Mouse (Mus musculus): Measurements from ENCODE around the gene Specc1l.

The Specc1l gene

GRCm38 (mm10) chr10:75224154-75224553, 12.3 kb downstream of the Specc1l start:
- DNase-seq (ENCODE audit: low spot score in 2 of 2): no peak

DNA sequence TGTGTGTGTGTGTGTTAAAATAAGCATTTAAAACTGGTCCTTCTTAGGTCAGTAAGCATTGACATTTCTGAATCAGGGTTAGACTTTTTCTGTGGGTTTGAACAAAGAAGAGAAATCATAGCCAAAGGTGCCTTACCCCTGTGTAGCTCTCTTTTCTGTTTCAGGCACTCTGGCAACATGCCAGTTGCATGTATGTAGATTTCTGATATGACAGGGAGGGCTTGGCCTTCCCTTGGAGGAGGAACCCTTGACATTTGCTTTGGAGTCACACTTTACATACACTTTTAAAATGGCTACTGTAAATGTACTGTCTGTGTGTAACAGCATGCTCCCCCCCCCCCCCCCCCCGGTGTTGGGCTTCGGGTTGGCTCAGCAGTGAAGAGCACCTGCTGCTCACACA, 12.8 kb downstream of the Specc1l start:
- no peak for DNase-seq (ENCODE audit: low spot score in 2 of 2)

- DNase-seq (ENCODE audit: low spot score in 2 of 2): no peak
Observed at GRCm38 (mm10) chr10:75227381-75227780, 15.5 kb downstream of the Specc1l start.

- DNase-seq (ENCODE audit: low spot score in 2 of 2): peak in 1 of 2 experiments; percentile 30
Observed at GRCm38 (mm10) chr10:75230572-75230971, 18.7 kb downstream of the Specc1l start.

- no peak for DNase-seq (ENCODE audit: low spot score in 2 of 2)
Observed at GRCm38 (mm10) chr10:75231876-75232275, 20.0 kb downstream of the Specc1l start.

DNA sequence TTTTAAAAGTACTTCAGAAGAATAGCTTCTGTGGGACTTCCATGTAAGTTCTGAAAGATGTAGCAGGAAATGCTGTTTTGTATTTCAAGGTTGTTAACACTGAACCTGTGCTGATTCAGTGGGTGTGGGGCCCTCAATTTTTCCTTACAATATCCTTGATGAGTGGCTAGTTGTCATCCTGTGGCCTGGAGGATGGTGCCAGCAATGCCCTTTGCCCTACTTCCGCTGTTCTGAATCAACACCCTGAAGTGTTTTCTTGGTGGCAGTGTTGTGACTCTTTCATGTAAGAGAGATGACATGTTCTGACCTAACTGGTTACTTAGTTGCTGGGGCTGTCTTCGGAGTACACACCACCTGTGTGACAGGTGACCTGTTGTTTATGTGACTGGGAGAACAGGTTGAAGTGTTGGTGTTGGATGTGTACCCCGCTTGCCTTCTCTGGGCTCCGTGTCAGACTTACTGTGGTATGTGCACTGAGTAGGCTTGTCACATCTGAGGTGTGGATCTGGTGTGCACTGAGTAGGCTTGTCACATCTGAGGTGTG, 20.8 kb downstream of the Specc1l start:
- no peak for DNase-seq (ENCODE audit: low spot score in 2 of 2)

GRCm38 (mm10) chr10:75233489-75233888, 21.6 kb downstream of the Specc1l start:
- no peak for DNase-seq (ENCODE audit: low spot score in 2 of 2)

GRCm38 (mm10) chr10:75235726-75236125, 23.9 kb downstream of the Specc1l start:
- DNase-seq (ENCODE audit: low spot score in 2 of 2): no peak

GRCm38 (mm10) chr10:75236156-75236555, 24.3 kb downstream of the Specc1l start:
- DNase-seq (ENCODE audit: low spot score in 2 of 2): no peak

DNA sequence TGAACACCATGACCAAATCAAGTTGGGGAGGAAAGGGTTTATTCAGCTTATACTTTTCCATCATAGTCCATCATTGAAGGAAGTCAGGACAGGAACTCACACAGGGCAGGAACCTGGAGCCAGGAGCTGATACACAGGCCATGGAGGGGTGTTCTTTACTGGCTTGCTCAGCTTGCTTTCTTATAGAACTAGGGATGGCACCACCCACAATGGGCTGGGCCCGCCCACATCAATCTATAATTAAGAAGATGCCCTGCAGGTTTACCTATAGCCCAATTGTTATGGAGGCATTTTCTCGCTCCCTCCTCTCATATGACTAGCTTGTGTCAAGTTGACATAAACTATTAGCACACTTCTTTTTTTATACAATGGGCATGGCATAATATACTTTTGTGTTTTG, 25.3 kb downstream of the Specc1l start:
- no peak for DNase-seq (ENCODE audit: low spot score in 2 of 2)

DNA sequence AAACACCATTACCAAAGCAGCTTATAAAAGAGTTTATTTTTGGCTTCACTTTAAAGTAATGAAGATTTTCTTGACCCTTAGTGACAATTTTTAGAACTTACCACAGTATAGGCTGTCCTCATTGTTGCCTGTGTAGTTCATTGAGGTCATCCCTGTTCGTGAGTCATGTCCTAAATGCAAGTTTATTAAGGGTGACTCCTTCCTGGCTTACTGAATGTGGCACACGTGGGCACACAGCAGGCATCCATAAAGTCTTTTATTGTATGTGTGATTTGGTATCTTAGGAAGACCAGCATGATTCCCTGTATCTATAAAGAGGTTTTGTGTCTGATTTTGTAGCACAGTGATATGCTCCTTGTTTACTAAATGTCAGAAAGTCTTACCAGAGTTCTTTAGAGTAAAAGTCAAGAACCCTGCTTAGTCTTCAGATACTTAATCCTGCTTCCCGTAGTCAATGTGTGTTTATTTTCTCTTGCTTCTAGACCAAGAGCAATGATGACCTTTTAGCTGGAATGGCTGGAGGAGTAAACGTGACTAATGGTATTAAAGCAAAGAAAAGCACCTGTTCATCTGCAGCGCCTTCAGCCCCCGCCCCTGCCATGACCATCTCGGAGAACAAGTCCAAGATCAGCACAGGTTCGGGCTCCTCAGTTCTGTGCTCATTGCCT, 28.8 kb downstream of the Specc1l start:
- DNase-seq (ENCODE audit: low spot score in 2 of 2): no peak

- no peak for DNase-seq (ENCODE audit: low spot score in 2 of 2)
Observed at GRCm38 (mm10) chr10:75245806-75246205, 33.9 kb downstream of the Specc1l start.

GRCm38 (mm10) chr10:75246331-75246730, 34.5 kb downstream of the Specc1l start:
- DNase-seq (ENCODE audit: low spot score in 2 of 2): no peak

- DNase-seq (ENCODE audit: low spot score in 2 of 2): no peak
Observed at GRCm38 (mm10) chr10:75251011-75251410, 39.1 kb downstream of the Specc1l start.

GRCm38 (mm10) chr10:75252301-75253022, 40.6 kb downstream of the Specc1l start:
- DNase-seq (ENCODE audit: low spot score in 2 of 2): no peak

- DNase-seq (ENCODE audit: low spot score in 2 of 2): no peak
Observed at GRCm38 (mm10) chr10:75255091-75255490, 43.2 kb downstream of the Specc1l start.

GRCm38 (mm10) chr10:75257401-75257800, 45.5 kb downstream of the Specc1l start:
- DNase-seq (ENCODE audit: low spot score in 2 of 2): no peak

- DNase-seq (ENCODE audit: low spot score in 2 of 2): no peak
Observed at GRCm38 (mm10) chr10:75258241-75258640, 46.4 kb downstream of the Specc1l start.

DNA sequence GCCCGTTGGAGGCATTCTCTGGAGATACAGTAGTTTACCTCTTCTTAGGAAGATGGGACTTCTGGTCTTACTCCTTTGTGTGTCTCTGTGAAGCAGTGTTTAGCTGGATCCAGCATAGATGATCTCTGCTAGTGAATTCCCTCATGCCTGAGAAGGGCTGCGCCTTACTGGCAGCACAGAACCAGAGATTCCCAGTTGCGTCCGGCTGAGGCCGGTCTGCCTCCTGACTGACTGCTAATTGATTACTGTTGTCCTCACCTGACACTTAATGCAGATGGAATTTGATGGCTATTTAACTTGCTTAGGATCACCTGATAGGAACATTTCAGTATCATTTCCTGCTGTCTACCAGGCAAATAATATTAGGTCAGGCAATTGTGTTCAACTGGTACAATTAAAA, 49.4 kb downstream of the Specc1l start:
- no peak for DNase-seq (ENCODE audit: low spot score in 2 of 2)

DNA sequence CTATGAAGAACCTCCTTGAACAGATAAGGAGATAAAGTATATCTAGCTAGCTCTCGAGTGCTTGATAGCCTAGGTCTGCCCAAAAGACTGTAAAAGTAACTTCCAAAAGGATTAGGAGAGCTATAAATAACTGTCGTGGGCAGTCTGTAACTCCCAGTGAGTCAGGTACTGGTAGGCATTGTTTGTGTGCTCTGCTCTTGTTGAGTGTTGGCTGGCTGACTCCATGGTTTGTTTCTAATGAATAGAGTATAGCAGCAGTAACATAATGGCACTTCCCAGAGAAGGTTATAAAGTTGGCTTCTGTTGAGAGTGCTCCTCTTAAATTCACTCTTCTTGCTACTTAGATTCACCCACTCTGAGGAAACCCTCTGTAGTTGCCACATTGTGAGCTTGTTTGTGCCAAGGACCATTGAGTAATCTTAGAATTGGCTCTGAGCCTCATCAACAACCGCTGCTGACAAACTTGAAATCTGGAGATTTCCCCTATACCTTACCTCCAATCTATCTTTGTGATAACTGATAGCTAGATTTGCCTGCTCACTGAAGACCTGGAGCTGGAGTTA, 53.2 kb downstream of the Specc1l start:
- no peak for DNase-seq (ENCODE audit: low spot score in 2 of 2)

DNA sequence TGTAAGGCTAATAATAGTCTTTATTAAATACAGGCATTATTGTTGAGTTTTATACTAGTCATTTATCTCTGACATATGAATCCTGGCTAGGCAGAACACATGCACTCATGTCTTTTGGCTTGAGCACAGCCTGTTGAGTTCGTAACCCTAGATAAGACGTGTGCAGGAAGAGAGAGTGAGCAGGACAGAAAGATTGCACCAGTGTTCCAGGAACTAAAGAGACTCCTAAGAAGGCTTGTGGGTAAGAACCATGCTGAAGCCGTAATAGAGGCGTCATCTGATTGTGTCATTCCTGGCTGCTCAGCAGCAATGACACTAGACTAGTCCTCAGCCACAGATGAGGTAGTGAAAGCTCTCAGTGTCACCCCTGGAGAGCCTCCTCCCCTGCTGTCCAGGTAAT, 61.1 kb downstream of the Specc1l start:
- DNase-seq (ENCODE audit: low spot score in 2 of 2): no peak

- DNase-seq (ENCODE audit: low spot score in 2 of 2): no peak
Observed at GRCm38 (mm10) chr10:75276427-75277013, 64.6 kb downstream of the Specc1l start.

Measured in urinary bladder, adult 18-20 months (tissue).